Mouse (Mus musculus) regulatory T cell (primary cell): ENCODE results near the gene Tph2.
"Not testable (repeated sequence)": the region's sequence is repeated elsewhere in the genome, so short reads cannot be mapped to it uniquely, and the experiment has no call there.

ENCODE experiments used
- in situ Hi-C: fragments of 300-600 bp; cut with MboI, MseI; formaldehyde crosslinking; loops from one replicate; pipeline ENCODE4 v1.15.1; 2025; ENCODE audit warnings: high pct_unique_total_duplicates

Tph2 gene

DNA sequence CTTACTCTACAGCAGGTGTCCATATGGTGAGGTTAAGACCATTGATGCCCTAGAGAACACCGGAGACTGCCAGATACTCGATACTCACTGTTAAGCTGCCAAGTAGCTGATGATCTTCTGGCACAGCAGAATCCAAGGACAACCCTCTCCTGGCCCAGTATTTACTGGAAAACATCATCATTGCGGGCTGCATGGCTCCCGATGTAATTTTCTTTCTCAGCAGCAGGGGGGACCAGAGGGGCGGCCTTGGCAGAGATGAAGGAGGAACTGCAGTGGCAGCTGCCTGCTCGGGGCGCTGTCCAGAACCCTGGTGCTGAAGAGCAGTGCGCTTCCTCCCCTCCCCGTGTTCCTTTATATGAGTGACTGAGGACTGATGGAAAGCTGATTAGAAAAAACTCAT lies at the start of gene Tph2:
Gene Tph2 (minus strand): TSS at position 326 of the 400 bp plus-strand sequence.
- in situ Hi-C loops = no loop called here

DNA sequence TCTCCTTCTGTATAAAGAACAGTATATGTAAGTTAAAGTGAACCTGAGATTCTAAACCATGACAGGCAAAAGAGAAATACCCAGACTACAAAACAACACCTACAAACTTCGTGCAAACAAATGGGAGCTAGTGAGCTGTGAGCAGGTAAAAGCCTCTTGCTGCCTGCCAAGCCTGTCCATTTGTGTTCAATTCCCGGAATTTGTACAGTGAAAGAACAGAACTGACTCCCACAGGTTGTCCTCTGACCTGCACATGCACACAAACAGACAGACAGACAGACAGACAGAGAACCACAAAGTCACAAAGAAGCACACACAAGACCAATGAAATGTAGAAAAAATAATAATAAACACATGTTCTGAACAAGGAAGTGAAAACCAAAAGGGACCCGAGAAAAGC lies 49.0 kb upstream of the Tph2 start:
- in situ Hi-C loops = no loop called here

DNA sequence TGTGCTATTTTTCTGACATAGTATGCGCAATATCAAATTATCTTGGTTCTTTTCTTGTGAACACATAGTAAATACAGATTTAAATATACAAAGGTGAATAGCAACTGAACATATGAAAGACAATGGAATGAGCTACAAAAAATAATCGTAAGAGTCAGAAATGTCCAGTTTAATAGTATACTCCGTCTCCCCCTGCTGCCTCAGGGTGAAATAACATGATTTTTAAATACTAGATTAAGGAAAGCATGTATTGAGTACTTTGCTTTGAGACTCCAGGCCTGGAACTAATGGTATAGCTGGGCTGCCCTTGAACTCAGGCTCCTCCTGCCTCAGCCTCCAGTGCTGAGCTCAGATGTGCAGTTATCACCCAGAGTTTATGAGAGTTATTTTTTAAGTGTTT lies 47.7 kb upstream of the Tph2 start:
- in situ Hi-C loops = no loop called here

DNA sequence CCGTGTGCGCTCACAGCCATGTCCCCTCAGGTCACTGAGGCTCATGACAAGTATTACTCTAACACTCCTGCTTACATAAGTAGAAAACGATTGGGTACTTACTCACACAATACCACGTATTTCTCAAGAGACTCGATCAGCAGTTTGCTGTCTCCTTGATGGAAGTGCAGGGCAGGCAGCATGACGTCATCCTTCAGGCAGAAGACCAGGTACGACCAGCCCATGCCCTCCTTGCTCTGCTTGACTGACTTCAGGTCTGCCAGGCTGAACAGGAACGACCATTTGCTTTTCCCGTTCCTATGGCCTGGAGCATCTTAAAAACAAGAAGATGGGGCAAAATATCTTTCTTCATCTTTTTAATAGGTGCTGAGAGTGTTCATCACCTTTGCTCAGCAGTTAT lies 44.2 kb upstream of the Tph2 start:
- in situ Hi-C loops = loop anchor here (10.0 kb wide), 1 partner anchor 1136 kb away; no protein-coding TSS in a partner anchor

DNA sequence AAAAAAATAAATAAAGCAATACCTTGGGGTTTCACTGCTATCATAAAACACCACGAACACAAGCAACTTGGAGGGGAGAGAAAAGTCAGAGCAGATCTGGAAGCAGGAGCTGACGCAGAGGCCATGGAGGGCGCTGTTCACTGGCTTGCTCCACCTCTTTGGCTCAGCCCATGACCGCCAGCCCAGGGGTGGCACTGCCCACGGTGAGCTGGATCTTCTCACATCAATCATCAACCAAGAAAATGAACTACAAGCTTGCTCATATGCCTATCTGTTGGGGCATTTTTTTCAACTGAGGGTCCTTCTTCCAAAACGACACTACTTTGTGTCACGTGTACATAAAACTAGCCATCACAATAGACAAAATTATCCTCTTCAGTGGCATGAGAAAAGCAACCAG lies 41.8 kb upstream of the Tph2 start:
- in situ Hi-C loops = loop anchor here (10.0 kb wide), 1 partner anchor 1138 kb away; no protein-coding TSS in a partner anchor

DNA sequence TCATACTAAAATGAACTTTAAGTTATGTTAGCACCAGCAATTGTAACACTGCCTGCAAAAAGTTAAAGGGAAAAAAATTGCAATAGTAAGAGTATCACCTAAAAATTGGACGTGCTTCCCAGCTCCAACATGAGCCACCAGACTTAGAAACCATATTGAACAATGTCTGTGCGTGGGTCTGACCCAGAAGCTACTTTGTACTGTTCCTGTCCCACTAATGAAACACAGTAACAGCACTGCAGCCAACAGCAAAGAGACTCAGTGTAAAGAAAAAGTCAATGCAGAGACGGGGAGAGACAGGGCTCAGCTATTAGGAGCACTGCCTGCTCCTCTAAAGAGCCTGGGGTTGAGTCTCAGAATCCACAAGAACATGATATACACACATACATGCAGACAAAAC lies 39.0 kb upstream of the Tph2 start:
- in situ Hi-C loops = loop anchor here (10.0 kb wide), 1 partner anchor 1141 kb away; no protein-coding TSS in a partner anchor

DNA sequence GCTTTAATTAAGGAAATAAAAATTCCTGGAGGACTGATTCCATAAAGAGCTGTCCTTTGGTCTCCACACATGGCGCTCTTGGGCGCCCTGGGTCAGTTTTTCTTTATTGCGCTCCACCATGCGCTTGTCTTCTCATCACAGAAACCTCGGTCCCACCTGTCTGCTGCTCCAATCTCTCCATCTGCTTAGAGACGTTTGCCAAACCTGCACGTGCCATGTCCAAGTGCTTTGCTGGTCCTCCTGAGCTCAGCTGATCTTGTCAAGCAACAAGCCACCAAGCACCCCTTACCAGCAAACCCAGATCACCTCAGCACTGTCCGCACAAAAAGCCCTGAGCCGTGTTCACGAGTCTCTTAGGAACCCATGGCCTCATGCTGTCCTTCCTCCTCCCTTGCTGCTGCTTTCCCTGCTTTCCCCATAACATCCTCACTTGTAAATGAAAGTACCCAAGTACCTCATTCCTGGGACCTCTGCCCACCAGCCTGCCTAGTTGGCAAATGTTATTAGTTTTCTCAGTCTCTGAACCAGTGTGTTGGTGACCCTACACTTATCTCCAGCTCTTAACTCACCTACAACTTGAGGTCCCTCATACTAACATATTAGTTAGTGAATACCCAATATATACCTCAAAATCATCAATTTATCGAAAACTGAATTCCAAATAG lies 28.2 kb upstream of the Tph2 start:
- in situ Hi-C loops = no loop called here

DNA sequence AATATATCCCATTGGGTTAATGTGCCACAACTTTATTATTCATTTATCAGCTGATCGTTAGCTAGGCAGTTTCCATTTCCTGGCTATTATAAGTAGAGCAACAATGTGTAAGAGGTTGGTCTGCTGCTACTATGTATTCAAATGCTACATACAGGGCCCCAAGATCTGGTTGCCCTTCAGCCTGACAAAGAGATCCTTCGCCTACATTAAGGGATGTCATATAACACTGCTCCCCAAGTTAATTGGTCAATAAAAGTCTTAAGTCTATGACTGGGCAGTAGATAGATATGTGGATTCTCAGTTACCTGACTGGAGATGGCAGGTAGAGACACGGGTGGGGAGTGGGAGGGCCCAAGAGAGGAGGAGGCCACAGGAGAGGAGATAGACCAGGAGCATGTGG lies 21.0 kb upstream of the Tph2 start:
- in situ Hi-C loops = no loop called here

DNA sequence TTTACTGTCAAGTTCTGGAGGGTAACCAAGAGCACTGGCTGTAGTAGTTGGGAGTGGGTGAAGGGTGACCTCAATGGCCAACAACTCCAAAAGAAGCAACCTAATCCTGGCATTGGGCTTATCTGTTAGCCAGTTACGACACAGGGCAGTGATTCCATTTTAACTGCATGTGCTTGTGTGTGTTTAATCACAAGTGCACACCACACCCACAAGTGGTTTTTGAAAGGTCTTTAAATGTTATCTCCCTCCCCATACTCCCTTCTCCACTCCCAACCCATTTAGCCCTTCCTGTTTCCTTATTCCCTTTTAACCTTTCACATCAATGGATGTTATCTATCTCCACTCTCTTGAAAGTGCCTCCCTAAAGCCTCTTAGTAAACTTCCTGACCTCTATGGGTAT lies 20.5 kb upstream of the Tph2 start:
- in situ Hi-C loops = no loop called here

DNA sequence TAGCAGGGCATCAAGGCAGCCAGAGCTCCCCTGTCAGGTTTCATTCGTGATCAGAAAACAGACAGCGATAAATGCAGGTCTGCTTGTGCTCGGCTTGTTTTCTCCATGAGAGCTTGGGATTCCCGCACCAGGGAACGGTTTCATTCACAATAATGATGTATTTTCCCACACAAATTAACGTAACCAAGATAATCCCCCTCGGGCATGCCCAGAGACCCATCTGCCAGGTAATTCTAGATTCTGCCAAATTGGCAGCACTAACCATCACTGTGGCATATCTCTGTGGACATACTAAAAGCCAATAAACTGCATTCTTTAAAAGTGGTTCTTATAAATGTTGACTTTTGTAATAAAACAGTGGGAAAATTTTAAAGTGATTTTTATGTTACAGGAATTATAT lies 6.4 kb upstream of the Tph2 start:
- in situ Hi-C loops = no loop called here

DNA sequence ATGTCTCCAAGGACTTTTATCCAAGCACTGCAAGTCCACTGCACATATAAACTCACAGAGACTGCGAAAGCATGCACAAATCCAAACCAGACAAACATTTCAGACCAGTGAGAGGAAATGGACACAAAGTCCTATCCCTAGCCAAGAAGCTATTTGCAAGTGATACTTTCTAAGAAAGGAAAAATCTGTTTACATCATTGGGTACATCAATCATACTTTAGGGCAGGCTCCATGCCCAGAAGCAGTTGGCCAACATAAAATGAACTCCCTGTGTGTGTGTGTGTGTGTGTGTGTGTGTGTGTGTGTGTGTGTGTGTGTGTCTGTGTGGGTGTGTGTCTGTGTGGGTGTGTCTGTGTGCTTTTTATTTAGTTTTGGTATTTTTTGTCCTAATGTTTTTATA lies 2.6 kb upstream of the Tph2 start:
- in situ Hi-C loops = no loop called here

DNA sequence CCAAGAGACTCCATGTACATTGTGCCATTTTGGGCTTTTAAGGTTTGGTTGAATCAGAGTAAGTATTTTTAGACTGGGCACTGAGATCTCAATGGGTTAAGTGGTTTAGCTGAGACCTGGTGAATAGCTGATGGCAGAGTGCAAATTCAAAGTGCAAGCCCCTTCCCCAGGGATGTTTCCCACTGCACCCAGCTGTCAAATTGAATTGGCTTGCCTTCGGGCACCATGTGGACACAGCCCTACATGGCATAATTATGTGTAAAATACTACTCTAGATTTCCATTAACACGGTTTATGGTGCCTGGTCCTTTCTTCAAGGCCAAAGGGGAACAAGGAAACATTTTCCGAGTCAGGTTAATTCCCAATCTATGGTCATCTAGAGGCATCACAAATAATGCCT lies 3.8 kb downstream of the Tph2 start:
- in situ Hi-C loops = no loop called here

DNA sequence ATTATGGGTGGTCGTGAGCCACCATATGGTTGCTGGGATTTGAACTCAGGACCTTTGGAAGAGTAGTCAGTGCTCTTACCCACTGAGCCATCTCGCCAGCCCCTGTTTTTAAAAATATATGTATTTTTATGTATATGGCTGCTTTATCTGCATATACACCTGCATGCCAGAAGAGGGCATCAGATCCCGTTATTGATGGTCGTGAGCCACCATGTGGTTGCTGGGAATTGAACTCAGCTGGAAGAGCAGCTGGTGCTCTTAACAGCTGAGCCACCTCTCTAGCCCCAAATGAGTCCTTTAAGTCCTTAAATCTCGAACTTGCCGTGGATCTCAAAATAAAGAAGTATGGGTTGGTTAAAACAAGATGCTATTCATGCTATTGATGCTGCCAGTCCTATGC lies 6.8 kb downstream of the Tph2 start:
- in situ Hi-C loops = not testable (repeated sequence)

DNA sequence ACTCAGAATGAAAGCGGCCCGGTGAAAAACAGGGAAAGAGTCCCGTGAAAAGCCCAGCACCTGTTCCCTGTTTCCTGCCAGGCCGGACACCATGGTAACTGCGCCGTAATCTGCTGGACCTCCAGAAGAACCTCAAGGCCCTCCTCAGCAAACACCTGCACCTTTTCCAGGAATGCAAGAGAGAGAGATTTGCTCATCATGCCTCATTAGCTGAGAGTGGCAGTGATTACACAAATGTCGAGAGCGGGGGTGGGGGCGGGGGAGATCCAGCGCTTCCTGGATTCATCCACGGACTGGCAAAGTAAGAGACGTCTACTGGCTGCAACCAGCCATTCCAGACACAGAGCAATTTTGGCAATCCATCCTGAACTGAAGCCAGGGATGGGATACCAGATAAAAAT lies 9.2 kb downstream of the Tph2 start:
- in situ Hi-C loops = no loop called here

DNA sequence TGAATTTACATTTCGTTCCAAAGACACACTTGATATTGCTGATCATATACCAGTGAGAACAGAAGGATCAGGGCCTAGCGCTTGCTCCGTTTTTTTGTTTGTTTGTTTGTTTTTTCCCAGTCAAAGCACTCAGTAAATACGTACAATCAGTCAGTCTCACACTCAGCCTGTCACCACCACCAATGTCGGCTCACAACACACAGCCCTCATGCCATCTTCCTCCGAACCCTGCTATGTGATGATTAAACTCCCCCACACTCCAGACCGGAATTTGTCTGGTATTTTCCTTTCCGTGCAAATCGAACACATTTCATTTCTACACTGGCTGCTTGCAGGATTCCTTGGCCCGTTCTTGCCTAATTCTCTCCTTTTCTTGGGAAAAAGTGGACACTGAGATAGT lies 11.5 kb downstream of the Tph2 start:
- in situ Hi-C loops = no loop called here

DNA sequence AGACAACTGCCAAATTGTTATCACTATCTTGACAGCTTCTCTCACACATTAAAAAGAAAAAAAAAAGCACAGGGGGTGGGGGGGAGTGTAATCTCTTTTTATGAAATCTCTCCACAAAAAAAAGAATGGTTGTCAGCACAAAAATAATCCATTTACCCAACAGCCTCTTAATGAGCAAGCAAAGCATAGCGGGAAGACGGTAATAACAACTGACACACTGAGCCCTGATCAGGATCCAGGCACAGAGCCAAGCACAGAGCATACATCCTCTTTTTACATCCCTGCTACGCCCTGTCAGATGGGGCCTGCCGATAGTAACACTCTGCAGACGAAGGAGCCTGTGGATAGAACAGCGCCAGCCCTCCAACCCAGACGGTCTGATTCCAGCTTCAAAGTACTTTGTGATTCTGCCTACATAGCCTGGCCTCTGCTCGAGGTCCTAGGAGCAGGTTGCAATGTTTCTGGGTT lies 13.4 kb downstream of the Tph2 start:
- in situ Hi-C loops = no loop called here

DNA sequence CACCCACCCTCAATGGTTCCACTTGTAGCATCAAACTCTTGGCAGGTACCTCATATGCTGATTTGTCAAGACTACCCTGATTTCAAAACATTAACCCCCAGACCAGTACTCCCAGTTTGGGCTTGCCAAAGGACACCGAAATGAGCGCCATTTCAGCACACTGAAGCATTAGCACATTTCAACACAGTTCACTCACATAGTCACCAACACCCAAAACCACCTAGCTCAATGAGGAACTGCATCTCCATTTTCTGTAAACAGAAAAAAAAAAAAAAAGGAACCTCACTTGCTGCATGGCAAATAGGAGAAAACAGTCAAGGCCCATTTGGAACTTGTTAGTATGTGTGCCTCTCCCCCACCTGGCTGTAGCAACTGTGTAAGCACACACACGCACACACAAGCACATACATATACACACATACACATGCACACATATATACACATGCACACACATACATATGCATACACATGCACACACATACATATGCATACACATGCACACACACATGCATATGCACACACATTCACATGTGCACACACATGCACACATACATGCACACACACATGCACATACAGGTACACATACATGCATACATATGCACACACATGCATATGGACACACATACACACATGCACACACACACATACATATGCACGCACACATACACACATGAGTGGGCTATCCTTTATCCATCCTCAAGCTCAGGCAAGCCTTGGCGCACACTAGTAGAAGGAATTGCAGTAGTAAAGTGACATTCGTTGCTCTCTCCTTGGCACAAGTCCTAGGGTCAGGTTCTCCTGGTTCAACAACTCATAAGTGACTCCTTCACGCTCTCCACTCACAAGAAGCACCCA lies 14.1 kb downstream of the Tph2 start:
- in situ Hi-C loops = no loop called here

DNA sequence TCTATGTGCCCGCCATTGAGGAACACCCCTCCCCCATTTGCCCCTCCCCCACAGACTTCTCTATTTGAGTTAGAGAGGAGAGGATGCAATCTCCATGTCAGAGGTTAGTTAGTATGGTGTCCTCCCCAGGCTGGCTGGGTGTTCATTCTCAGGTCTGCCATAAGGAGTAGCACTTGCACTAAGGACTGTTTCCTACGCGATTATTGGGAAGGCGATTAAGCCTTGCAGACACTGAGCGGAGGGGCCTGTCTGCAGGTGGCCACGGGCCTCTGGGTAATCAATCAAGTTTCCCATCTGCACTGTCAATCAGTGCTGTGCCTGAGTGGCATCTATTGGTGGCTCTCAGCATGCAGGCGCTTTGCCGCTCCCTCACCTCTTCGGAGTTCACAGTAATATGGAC lies 15.4 kb downstream of the Tph2 start:
- in situ Hi-C loops = no loop called here

DNA sequence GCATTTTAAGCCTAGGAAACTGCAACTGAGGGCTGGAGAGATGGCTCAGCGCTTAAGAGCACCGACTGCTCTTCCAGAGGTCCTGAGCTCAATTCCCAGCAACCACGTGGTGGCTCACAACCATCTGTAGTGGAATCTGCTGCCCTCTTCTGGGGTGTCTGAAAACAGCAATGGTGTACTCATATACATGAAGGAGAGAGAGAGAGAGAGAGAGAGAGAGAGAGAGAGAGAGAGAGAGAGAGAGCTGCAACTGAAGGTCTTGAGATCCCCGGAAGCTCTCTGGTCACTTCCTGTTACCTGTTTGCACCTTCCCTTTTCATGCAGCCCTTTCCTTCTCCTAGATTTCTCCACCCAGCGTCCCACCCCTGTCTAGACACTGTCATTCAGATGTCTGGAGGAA lies 24.5 kb downstream of the Tph2 start:
- in situ Hi-C loops = no loop called here

DNA sequence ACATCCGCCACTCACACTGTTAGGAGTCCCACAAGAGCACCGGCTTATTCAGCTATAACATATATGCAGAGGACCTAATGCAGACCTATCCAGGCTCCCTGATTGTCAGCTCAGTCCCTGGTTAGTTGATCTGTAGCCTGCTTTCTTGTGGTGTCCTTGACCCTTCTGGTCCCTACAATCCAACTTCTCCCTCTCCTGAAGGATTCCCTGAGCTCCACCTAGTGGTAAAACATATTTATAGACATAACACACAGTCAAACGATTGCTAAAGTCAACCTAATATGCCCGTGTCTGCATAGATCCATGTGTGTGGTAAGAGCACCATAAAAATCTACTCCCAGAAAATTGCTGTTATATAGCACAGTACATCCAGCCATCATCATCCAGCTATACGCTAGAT lies 37.5 kb downstream of the Tph2 start:
- in situ Hi-C loops = no loop called here

DNA sequence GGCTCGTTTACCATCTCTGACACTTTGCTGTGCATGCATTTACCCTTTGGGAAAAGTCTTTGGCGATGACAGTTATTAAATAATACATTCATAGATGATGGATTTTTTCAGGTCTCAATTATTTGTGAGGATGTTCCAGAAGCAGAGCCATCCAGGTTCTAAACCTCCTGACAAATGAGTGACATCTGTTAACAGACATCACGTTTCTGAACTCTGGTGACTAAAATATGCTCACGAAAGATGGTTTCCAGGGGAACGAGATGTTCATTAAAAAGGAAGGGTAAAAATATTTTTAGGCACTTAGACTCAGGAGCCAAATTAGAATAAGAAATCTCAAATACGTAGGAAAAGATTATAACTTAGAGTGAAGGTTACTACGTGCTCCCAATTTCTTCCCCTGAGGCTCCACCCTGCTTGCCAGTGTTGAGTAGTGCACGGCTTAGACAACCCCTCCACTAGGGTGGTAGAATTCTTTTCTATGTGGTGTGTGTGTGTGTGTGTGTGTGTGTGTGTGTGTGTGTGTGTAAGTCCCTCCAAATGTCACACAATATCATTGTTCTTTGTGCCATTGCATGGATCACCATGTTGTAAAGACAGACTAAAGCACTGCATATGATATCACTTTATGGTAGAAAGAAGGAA lies 38.4 kb downstream of the Tph2 start:
- in situ Hi-C loops = no loop called here

DNA sequence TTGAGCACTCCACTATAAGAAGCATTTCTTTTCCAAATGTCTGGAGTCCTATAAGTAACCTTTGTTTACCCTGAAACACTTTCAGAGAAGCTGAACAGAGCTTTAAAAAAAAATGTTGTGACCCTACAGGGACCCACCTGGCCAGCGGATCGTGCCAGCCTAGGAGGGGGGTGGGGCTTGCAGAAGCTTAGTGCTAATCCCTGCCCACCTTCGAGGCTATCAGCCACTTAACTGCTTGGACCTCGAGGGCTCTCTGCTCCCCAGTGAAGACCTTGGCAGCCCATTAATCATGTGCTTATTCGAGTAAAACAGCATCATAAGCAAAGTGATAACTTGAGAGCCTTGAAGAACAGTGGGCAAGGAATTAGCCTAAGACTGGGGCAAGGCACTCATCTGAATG lies 40.3 kb downstream of the Tph2 start:
- in situ Hi-C loops = no loop called here

DNA sequence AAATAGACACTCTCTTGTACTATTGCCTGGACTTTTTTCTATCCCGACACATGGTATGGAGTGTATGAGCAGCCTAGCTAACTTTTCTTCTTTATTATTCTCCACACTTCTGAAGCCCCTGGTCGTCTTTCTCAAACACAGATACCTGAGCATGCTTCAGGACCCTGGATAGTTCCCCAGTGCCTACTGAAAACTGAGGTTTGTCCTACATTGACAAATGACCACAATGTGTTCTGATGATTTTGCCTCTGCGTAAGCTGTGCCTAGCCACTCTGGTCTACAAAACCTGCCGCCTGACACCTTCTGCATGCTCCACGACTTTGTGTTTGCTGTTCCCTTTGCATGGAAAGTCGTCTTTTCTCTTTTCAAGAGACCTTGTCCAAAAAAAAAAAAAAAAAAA lies 41.2 kb downstream of the Tph2 start:
- in situ Hi-C loops = no loop called here
